Mouse (Mus musculus) 416B (cell line): ENCODE data around the gene Snx20.
A peak's percentile ranks its signal among the peaks of the same experiment; 100 is the strongest.

Experiments used
- DNase-seq: peaks from one replicate; pipeline ENCODE4 v3.0.0; 2011; ENCODE audit warnings: low read depth

Gene Snx20

DNA sequence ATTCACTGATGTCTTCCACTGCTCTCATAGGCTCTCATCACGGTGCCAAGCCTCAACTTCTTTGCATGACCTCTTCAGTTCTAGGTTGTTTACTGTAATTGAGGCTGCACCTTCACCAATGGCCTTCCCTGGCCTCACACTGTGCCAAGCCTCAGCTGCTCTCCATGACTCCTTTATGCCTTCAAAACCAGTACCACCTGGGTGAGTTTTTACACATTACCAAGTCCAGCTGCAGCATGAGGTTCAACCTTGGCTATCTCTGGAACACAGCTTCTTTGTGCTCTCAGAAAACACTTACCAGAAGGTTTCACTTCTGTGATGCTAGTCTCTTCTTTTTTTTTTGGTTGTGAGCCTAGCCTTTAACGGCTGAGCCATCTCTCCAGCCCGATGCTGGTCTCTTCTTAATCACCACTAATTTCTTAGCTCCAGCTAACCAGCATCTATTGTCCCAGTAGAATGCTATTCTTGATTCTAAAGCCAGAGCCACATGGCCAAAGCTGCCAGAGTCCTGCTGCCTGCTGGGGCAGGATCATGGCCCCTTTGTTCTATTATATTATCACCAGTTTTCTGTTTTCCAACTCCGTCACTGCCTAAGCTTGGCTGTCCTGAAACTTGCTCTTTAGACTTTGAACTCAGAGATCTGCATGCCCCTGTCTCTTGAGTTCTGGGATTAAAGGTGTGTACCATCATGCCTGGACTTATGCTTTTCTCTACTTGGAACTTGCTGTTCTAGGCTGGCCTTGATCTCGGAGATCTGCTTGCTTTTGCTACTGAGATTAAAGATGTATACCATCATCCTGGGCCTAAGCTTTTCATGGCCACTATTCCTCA, 7.0 kb upstream of the Snx20 start:
- DNase-seq: no peak

DNA sequence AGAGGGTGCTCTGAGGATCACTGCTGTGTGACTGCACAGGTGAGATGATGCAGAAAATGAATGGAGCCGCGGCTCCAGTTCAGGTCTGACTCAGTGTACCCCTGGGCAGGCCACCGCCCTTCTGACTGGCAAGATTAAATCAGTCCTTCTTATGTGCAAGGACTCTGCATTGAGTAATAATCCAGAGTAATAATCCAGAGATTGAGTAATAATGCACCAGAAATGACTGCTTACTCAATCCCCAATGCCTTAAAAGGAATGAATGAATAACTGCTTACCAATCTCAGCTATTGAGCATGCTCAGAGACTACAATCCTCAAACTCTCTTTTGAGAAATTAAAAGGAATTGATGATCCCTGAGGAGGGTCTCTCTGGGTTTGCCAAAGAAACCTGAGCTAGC, 3.0 kb upstream of the Snx20 start:
- DNase-seq: peak; percentile 54

DNA sequence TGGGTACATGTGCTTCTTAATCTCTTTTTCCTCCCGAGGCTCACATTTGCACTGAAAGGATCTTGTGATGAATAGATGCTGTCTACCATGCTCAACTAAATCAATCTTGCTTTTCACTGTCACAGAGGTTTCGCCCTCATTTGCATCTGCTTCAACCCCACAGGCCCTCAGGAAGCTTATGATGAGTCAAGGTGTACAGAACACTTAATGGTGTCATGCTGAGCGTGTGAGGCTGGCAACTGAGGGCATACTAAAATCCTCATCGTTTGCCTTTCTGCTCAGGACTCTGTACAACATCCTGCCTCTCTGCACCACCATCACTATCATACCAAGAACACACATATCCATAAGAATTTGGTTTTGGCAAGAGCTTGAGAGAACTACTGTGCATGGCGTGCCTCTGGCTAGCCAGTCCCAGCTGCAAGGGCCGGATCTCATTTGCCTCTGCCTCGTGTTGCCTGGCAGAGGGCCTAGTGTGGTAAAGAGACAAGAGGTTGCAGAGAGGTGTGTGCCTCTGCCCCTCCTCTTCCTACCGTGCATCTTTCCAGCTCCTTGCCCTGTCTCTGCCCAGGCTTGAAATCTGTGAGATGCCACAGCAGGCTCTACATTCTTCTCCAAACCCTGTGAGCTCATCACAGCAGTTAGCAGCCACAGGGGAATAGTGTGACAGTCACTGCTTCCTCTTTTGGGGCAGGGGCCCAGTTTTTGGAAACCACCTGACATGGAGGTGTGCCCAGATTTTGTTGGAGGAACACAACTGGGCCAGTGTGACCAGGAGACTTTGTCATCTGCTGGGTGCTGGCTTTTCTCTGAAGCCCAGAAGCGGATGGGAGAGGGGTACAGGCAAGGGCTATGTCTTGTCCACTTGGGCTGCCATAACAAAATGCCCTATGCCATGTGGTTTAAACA, 1.4 kb upstream of the Snx20 start:
- DNase-seq: no peak

DNA sequence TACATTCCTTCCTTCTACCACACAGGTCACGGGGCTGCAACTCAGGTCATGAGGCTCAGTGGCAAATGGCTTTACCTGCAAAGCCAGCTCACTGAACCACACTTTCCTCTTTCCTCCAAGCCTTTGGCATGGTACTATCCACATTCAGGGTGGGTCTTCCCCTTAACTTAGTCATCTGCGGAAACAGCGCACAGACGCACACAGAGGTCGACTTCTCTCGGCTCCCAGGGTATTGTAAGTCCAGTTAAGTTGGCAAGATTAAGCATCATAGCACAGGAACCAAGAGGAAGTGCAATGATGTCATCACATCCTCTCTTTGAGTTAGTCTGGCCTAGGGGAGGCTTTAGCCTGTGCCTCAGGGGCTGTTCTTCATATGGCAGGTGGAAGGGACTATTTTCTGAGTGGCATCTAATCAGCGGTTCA, 2.6 kb downstream of the Snx20 start:
- peak; percentile 50 for DNase-seq

DNA sequence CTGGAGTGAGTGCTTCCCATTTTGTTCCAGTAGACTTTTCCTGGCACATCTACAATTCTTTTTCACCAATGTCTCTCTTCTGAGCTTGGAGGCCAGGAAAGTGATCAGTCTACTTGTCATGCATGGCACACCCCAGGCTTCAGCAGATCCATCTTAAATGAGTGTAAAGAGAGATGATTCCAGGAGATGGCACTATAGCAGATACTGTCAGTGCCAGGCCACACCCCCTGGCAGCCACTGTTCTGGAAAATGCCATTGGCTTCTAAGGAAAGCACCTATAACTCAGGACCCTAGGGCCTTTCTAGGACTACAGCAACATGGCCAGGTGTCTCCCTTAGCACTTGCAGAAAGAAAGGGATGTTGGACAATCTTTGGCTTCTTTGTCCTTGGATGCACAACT, 4.8 kb downstream of the Snx20 start:
- DNase-seq: peak; percentile 56

DNA sequence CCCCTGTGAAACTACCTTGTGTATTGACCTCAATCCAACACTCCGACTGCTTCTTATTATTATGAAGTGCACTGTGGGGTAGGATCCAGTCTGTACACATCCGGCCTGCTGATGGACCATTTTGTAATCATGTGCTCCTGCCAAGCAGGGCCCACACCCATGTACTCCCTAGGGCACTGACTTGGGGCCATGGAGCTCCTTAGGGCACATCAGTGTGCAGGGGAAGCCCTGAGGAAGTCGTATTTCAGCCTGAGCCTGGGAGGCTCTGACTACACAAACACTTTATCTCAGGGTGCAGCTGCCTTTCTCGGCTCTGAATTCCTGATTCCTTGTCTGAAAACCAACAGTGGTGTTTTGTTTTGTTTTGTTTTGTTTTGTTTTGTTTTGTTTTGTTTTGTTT, 5.7 kb downstream of the Snx20 start:
- no peak for DNase-seq

DNA sequence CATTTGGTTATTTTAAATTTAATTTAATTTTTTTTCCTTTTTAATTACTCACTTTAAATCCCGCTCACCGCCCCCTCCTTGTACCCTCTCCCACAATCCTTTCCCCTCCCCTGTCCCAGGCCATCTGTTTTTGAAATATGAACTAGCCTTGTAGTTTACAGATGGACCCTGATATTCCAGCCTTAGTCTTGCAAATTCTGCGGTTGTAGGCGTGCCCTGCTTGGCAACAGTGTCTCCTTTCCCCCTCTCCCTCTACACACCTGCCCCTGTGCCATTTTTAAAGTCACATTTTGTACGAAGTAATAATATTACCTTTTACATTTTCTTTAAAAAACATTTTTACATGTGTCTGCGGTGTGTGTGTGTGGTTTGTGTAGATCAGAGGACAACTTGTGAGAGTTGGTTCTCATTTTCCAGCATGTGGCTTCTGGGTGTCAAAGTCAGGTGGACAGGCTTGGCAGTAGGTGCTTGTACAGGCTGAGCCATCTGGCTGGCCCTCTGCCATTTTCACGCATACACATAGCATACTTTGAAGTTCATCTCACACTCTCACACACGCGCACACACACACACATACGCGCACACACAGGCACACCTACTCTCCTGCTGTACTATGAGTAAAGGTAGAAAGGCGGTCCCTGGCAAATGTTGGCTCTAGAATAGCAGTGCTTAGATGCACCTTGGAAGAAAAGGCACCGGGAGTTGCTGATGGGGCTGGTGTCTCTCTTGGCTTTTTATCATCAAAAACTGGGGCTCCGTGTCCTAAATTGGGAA, 7.7 kb downstream of the Snx20 start:
- no peak for DNase-seq

DNA sequence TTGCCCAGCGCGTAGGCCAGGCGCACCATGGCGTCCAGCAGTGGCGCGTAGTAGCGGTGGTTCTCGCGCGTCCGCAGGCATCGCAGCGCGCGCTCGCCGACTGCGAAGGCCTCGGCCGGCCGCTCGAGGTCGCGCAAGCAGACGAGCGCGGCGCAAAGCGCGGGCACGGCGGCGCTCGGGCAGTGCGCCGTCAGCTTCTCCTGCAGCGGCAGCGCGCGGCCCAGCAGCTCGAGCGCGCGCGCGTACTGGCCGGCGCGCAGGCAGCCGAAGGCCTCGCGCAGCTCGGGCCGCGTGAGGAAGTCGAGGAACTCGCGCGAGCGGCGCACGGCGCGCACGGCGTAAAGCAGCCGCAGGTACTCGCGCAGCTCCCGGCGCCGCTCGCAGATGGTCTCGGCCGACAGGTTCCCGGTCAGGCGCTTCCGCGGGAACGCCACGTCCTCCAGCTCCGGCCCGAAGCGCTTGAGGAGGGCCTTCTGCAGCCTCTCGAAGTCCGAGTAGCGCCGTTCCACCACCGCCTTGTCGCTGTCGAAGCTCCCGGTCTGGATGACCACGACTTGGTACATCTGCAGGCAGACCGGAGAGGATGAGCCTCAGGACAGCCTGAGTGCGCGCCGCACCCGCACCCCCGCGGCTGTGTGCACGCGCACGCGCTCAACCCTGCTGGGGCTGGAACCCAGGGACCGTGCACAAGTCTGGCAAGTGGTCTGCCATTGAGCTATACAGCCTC, 8.5 kb downstream of the Snx20 start:
- no peak for DNase-seq

DNA sequence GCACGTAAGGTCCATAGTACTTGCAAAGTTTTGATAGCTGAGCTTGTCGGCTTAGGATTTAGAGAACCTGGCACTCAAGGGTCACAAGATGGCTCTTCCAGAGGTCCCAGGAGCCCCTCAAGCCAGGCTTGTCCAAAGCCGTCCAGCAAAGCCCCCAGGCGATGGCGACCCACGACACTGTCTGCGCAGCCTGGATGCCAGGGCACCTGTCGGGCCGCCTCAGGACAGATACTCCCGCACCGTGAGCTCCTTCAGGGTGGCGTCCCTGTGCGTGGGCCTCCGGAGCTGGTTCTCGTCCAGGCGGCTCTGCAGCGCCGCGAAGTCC, 9.0 kb downstream of the Snx20 start:
- DNase-seq: no peak

DNA sequence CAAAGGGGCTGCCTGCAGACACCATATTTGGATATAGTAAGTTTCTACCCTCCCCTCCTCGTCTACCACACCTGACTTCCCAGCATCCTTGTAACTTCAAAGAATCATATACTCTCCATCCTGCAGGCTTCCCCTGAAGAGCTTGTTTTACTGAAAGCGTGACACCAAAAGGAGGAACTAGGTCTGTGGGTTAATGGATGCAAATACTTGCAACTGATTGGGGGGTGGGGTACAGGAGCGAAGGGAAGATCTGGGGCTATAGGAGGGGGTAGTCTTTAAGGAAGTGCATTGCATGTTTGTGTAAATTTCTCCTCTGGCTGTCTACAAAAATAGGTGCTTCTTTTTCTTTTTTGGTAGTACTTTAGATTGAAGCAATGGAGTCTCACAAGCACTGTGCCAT, 9.5 kb downstream of the Snx20 start:
- no peak for DNase-seq

DNA sequence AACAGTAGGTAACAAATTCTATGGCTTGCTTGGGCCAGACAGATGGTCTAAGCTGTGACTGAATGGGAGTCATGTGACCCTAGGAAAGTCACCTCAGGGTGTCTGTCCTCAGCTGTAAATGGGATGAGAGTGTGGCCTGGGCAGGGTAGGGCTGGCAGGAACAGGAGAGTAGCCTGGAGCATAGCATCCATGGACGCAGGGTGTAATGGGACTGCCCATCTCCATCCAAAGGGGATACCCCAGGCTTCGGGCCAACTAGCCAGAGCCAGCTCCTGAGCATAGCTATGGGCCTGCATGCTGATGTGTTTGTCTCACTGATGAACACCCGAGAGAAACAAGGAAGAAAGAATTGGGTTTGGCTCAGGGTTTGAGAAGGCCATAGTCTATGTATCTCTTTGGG, 11.7 kb downstream of the Snx20 start:
- DNase-seq: no peak

DNA sequence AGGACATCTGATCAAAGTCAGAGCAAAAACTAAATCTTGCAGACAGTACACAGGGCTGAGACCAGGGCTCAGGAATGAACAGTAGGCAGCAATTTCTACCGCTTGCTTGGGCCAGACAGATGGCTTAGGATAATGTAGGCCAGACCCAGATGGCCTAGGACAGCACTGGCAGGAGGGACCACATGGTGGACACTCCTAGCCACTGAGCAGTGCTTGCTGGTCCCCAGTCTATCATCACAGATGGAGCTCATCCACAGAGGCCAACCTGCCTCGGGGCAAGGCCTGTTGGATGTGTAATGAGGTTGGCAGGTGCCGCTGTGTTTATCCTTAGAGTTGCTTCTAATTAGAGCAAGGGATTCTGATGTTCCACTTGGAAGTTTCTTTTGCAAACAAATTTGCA, 12.6 kb downstream of the Snx20 start:
- DNase-seq: no peak

DNA sequence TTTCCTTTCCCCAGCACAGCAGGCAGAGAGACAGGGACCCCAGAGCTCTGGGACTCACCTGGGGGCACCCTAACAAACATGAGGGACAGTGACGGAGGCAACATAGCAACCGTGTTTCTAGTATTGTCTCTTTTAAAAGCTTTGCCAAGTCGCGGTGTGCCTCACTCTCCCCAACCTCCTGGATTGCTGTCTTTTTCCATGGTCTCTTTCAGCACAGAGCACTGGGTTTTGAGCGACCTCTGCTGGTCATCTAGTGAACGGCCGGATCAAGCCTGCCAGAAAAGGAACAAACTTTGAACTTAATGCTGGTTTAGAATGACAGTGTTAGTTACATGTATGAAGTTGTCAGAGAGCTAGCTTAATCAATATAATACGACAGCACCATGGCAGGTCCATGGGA, 14.5 kb downstream of the Snx20 start:
- peak; percentile 58 for DNase-seq

DNA sequence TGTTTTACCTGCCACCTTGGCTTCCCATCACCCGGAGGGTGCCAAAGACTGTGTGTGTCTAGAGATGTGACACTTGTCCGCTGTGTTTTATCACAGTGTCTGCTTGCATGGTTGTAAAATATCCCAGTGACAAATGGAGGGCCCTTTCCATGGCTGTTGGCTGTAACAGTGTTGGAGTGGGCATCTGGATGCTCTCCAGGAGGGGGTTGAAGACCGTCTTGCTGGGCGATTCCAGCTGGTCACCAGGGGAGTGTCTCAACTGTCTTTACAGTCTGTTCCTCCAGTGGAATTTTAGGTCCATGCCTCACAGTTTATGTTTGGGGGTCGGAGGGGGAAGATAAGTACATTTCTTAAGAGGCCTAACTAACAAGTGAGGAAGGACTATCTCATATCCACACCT, 15.0 kb downstream of the Snx20 start:
- no peak for DNase-seq

DNA sequence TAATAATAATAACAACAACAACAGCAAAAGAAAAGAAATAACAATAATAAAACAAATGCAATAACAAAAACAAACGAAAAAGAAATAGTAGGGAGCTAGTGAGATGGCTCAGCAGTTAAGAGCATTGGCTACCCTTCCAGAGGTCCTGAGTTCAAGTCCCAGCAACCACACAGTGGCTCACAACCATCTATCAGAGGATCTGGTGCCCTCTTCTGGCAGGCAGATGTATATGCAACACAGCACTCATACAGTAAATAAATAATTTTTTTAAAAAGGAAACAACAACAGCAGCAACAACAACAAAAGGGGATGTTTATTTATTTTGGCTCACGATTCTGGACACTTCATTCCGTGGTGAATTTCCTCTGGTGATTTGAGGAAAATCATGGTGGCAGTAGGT, 16.4 kb downstream of the Snx20 start:
- DNase-seq: peak; percentile 17

DNA sequence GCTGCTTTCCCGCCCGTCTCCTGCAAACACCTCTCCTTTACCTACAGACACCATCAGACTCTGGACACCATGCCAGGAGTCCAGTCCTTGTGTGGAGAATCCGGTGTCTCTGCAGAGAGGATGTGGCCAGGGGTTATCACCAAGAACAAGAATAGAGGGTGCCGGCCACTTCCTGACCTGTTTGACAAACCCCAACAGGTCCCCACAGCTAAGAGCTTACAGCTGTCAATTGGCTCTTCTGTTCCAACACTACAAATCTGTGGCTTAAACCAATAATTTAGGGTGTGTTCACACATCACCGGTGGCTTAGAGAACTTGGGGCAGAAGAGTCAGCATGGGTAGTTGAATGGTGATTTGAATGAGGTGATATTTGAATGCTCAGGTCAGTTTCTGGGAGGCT, 17.3 kb downstream of the Snx20 start:
- DNase-seq: peak; percentile 59

DNA sequence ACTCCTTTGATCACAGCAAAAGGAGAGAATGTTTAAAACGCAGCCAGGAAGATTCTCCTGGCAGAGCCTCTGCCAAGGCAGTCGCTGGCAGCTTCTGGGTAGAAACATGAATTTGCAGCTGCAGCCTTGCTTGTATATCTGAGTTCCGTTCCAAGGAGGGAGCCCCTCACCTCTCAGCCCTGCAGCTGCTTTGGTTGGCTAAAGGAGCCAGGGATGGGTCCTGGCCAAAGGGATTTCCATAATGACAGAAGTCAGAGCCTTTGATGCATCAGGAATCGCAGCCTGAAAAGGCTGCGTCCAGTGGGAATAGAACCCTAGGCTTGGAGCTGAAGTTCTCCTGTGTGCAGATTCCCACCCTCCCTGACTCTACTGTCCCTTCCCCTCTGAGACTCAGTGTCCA, 20.9 kb downstream of the Snx20 start:
- DNase-seq: no peak

DNA sequence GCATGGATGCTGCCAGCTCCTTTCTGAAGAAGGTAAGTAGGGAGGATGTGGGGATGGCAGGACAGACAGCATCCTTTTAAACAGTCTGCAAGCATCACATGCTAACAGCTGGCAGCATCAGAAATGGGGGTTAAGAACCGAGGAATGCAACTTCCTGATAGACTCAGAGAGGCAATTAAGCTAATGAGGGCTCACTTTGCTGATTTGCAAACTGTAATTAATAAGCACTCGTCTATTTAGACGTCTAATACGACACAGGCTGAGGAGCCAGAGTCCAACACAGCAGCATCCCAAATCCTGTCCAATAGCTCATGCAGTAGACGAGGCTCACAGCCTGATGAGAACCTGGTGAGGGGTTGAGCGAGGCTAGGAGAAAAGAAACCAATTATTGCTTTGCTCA, 25.7 kb downstream of the Snx20 start:
- no peak for DNase-seq

DNA sequence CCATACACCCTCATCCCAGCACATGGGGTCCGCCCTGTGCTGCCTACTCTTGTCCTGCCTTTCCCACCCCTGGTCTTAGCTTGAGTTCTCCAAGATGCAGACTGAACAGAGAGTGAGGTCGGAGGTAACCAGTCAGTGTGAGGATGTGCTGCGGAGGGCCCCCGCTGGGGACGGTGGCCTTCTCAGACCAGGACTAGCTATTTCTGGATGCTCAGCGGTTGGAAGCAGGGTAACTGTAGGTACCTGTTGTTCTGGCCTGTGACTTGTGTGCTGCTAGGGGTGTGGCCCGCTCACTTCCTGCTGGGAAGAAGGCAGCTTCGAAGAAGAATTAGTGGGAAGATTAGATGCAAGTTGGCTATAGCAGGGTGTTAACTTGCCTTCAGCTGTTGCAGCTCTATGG, 26.9 kb downstream of the Snx20 start:
- DNase-seq: no peak

DNA sequence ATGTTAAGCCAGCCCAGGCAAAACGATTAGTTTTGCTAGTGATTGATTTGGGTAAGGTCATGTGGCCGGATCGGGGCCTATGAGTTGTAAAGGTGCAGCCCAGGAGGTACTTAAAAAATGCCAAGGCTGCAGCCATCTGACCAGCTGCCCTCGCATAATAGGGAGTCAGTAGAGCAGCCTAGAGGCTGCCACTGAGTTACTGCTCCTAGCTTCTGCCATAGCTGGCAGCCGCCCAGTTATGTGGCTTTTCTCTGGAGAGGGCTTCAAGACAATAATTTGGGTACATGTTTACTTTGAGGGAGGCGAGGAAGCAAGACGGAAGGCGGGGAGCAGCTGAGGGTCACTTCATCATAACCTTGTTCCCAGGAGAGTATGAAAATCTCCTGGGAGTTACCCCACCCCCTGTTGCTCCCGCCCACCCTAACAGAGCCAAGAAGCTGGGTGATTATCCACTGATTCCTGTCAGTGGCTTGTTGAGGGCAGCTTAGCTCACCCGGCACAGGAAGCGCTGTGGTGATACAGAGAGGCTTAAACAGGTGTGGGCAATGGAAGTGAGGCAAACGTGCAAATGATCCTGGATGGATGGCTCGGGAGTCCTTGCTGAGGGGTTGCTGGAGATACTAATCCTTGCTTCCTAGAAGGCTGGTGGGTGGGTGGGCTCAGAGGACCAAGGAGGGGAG, 30.4 kb downstream of the Snx20 start:
- DNase-seq: no peak
